Mouse (Mus musculus): ENCODE data around the gene Tmbim6.
"Not testable (repeated sequence)": the region's sequence is repeated elsewhere in the genome, so short reads cannot be mapped to it uniquely, and the experiment has no call there.

The Tmbim6 gene

DNA sequence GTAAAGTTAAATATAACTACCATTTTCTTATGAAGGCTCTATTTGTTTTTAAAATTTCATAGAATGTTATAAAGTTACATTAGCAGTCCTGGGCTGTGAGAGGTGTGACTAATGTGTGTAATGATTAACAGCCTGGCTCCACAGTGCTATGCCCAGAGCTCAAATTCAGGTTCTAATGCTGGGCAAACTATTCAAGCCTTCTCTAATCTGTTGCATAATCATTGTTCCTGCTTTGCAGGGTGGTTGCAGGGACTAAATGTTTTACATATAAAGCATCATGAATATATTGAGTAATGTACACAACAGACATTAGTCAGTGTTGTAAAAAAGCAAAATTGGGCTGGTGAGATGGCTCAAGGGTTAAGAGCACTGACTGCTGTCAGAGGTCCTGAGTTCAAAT is 9.8 kb upstream of the Tmbim6 start:
- no peak for DNase-seq (ENCODE audit: low spot score in 2 of 2)

DNA sequence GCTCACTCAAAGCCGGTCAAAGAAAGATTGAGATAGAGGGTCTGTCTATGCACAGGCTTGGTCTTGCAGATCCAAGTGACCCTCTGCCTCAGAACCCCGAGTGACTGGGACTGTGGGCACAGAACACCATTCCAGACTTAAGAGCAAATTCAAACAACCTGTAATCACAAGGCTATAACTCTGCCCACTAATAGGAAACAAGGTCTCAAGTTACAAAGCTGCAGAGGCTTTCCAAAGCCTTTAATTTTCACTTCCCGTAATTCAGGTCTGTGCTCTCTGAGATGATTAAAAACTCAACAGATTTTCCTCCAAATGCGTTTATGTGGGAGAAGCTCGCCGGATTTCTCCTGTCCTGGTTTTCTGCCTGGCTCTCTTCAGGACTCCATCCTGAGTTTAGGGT is 8.6 kb upstream of the Tmbim6 start:
- no peak for DNase-seq (ENCODE audit: low spot score in 2 of 2)

GRCm38 (mm10) chr15:99386110-99386509 is 6.6 kb upstream of the Tmbim6 start:
- not testable (repeated sequence) for DNase-seq (ENCODE audit: low spot score in 2 of 2)

DNA sequence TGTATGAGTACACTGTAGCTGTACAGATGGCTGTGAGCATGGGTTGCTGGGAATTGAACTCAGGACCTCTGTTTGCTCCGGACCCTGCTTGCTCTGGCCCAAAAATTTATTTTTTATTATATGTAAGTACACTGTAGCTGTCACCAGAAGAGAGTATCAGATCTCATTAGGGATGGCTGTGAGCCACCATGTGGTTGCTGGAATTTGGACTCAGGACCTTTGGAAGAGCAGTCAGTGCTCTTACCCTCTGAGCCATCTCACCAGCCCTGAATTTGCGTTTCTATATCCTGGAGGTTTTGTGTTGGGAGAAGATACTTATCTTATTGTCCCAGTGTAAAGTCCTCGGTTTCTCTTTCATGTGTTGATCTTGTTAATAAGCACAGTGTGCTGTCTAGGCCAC is 5.9 kb upstream of the Tmbim6 start:
- DNase-seq (ENCODE audit: low spot score in 2 of 2) = no peak

GRCm38 (mm10) chr15:99387976-99388375 is 4.7 kb upstream of the Tmbim6 start:
- no peak for DNase-seq (ENCODE audit: low spot score in 2 of 2)

DNA sequence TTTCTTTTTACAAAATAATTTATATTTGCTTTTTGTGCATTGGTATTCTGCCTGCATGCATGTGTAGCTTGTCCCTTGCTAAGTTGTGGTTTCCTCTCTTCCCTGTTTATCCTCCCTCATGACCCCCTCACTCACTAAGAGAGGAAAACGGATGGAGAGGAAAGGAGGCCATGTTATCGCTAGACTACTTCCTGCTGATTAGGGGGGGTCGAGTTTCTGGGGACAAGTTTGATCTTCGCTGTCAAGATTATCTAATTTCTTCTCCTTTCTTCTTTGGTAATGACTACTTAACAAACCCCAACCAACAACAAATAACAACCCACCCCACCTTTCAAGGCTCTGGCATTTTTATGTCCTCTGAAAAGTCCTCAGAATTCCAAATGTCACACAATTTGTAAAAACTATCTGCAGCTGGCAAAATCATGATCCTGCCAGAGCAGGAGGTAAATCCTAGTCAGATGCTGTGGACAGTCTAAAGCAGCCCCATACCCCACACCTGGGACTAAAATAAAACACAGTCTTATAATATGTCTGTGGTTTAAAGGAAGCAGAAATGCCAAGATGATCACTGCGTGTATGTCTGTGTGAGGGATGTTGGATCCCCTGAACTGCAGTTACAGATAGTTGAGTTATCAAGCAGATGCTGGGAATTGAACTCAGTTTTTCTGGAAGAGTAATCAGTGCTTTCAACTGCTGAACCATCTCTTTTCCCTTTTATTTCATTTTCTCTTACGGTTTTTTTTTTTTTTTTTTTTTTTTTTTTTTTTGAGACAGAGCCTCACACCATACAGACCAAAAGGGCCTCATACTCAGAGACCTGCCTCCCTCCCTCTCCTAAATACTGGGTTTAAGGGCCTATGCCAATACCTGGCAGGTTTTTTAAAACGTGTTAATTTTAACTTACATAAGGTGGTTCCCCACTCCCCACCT is 1.9 kb upstream of the Tmbim6 start:
- no peak for DNase-seq (ENCODE audit: low spot score in 2 of 2)

GRCm38 (mm10) chr15:99391975-99392374 is 707 bp upstream of the Tmbim6 start:
- no peak for DNase-seq (ENCODE audit: low spot score in 2 of 2)

- DNase-seq (ENCODE audit: low spot score in 2 of 2) = no peak
Measured at GRCm38 (mm10) chr15:99393386-99394252, 937 bp downstream of the Tmbim6 start.

- DNase-seq (ENCODE audit: low spot score in 2 of 2) = no peak
Measured at GRCm38 (mm10) chr15:99396462-99396861, 3.8 kb downstream of the Tmbim6 start.

DNA sequence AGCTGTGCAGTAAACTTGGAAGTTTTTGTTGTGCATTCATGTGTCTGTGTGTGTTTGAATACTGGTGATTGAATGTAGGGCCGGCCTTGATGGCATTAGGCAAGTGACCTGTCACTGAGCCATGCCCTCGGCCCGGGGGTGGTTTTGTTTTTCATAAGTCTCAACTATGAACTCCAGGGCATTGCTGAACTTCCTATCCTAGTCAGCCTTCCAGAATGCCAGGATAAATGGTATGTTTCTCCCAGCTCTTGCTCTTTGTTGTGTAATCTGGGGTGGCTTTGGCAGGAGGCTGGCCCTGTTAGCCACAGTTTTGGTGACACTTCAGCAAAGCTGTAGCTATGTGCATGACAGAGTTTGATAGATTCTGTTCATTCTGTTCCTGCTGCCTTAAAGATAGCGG is 4.2 kb downstream of the Tmbim6 start:
- no peak for DNase-seq (ENCODE audit: low spot score in 2 of 2)

- no peak for DNase-seq (ENCODE audit: low spot score in 2 of 2)
Measured at GRCm38 (mm10) chr15:99397622-99398021, 4.9 kb downstream of the Tmbim6 start.

DNA sequence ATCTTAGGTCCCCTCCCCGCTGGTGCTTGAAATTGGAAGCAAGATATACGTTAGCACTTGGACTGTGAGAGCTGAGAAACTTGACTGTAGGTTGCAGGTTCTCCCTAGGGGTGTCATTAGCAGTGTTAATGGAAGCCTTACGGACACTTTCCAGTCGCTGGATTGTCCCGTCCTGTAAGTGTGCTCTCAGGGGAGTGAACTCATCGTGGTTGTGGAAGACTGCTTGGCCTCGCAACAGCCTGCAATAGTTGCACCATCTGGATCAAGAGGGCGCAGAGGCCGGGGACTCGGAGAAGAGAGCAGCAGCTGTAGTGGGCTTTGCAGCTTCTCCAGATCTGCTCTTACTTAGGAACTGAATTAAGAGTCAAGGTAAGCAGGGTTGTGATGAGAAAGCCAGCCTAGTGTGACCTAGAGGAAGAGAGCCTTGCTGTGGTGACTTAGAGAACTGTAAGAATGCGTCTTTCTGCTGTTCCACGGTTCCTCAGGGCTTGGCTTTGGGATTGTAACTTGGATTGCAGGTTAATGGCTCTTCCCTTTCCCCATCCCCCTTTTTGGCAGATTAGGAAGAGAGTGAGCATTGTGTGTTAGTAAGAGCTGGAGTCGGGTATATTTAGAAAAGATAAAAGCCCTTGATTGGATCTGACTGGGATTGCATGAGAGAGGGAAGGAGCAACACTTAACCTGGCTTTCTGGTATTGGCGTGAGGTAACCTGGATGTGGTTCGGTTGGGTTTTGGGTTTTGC is 7.0 kb downstream of the Tmbim6 start:
- DNase-seq (ENCODE audit: low spot score in 2 of 2) = no peak

- no peak for DNase-seq (ENCODE audit: low spot score in 2 of 2)
Measured at GRCm38 (mm10) chr15:99400602-99401001, 7.9 kb downstream of the Tmbim6 start.

DNA sequence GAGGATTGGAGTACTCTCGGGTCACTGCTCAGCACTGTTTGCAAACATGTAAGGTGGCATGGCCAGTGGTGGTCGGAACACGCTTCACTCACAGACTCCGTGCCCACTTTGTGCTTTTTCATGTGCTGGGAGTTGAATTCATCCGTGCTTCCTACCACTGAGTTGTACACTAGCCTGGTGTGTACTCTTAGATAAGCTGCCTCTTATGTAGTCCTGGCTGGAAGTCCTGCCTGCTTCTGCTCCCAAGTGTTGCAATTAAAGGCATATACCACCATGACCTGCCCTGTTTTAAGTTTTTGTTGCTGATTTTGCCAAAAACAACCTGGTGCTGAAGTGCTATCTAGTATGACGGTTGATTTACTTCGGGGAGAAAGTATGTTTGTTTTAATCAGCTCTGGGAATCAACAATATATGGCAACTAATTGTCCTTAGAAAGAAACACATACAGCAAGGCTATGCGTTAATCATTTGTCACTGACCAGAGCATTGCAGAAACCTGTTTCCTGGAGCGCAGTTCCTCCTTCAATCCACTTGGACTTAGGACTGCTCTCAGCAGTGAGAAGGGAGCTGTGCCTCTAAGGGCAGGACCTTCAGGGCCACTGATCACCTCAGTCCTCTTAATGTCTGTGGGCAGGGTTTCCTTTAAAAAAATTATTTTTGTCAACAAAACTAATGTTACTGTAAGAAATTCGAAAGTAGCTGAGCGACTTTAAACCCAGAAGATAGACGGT is 10.6 kb downstream of the Tmbim6 start:
- DNase-seq (ENCODE audit: low spot score in 2 of 2) = no peak

DNA sequence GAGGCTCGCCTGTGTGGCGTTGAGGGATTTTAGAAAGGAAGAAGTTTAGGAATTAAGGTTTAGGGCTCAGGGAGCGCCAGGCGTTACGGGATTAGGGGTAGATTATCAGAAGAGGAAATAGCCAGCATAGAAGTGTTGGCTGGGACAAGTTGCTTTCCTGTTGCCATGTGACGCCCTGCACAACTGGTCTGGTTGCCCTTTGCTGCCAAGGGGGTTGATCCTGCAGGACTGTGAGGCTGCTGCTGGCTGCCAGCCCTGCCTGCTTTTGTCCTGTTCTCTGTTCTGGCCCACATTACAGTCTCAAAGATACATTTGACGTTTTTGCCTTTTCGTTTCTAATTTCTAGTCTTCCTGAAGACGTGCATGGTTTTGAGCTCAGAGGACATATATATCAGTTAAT is 12.5 kb downstream of the Tmbim6 start:
- DNase-seq (ENCODE audit: low spot score in 2 of 2) = no peak

DNA sequence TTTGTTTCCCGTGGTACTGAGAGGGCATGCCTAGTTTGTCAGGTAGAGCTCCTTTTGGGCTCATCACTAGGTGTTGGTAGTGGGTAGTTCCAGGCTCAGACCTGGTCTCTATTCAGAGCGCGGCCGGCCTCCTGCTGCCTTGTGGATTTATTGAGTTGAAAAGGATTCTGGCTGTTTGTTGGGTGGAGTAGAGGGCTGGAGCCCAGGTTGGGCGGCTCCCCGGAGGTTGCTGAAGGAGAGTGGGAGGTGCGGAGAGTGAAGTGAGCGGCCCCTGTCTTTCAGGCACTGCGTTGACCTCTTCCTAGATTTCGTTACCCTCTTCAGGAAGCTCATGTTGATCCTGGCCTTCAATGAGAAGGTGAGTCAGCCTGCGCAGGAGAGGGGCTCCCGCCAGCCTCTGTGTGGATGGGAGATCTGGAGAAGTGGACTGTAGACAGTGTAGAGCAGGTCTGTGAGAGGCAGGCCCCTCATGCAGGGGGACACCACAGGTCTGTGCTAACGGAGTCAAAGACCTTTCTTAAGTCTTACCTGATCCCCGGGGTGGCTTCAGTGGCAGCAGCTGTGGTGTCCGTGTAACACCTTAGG is 14.4 kb downstream of the Tmbim6 start:
- no peak for DNase-seq (ENCODE audit: low spot score in 2 of 2)

DNA sequence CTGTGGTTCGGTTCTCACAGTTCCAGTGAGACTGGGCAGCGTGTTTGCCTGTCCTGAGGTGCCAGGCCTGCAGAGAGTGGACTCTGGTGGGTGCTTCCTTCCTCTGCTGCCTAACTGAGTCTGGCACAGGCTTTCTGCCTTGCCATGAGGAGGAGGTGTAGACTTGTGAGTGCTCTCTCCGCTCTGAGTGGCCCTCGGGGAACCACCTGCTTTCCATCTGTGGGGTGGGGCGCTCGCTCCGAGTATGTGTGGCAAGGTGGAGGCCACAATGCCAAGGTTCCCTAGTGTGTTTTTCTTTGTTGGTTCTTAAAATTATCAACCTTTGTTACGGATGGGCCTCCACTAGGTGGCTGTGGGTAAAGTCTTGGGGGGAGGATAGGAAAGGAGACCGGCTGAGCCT is 16.2 kb downstream of the Tmbim6 start:
- DNase-seq (ENCODE audit: low spot score in 2 of 2) = no peak

GRCm38 (mm10) chr15:99411747-99412146 is 19.1 kb downstream of the Tmbim6 start:
- no peak for DNase-seq (ENCODE audit: low spot score in 2 of 2)

DNA sequence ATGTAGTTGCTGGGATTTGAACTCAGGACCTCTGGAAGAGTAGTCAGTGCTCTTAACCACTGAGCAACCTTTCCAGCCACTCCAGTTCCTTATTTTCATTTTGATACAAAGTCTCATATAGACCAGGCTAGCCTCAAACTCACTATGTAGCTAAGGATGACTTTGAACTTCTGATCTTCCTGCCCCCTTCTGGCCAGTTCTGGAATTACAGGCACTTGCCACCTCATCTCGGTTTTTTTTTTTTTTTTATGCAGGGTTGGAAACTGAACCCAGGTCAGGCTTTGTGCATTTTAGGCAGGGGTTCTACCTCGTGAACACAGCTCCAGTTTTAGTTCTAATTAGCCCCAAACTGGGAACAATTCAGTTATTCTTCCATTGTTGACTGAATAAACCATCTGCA is 23.1 kb downstream of the Tmbim6 start:
- peak in 1 of 2 experiments; percentile 63 for DNase-seq (ENCODE audit: low spot score in 2 of 2)

GRCm38 (mm10) chr15:99416348-99416882 is 23.7 kb downstream of the Tmbim6 start:
- DNase-seq (ENCODE audit: low spot score in 2 of 2) = peak; percentile 64 to 86

GRCm38 (mm10) chr15:99416957-99417356 is 24.3 kb downstream of the Tmbim6 start:
- no peak for DNase-seq (ENCODE audit: low spot score in 2 of 2)
